30 mouse cellular contexts compared by ENCODE assay signal in the genomic region with DNA sequence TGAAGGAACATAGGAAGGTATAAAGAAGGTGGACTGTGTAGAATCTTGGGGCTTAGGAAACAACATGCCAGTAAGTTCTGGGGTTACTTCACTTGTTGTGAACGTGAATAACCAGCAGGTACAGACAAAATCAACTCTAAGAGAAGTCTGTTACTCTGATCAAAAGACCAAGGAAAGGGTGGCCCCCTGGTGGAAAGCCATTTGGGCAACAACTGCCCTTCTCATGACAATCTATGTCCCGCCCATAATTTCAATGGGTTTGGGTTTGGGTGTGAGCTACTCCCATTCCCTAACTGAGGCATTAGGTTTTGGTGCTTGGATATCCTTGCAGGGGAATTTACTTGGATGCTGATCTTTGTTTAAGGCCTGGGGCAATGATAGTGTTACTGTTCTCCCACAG. TPM values are rescaled to one million over a fixed set of nuclear protein-coding genes. Genes with fewer than 3 reads are reported as not detected.
DNase-seq lines count a peak whose midpoint lies in the region; ATAC-seq and TF ChIP-seq lines count a peak whose summit lies in the region.
"Had no signal": no experiment of that assay in that cellular context is flagged by ENCODE, and none has a peak within 500 bp of the region (broad histone marks: within the 10 kb centered on the region; RNA-seq: fewer than 3 reads in every experiment).

No protein-coding gene starts in this region.

- no peaks in the 10 kb centered on the region for H3K9me3 ChIP-seq in heart, postnatal 0 days (replicated peaks; ENCODE audit: control insufficient read depth, low read length)
- no peaks in the 10 kb centered on the region for H3K9me3 ChIP-seq in ES-E14 (ENCODE audit: control insufficient read depth, insufficient read depth, low read depth, low read length)
- H3K9me3 ChIP-seq: forebrain, embryonic 10.5 days; forebrain, embryonic 13.5 days had no signal

- no peak for TF ChIP-seq POLR2A in thymus, adult 2 months (IDR thresholded peaks at IDR 0.05; ENCODE audit: control insufficient read depth, extremely low read depth, insufficient read depth, low read length, poor library complexity)

- H3K4me3 ChIP-seq in heart, postnatal 0 days (ENCODE audit: low read depth, low read length) = no peak overlapping the region
- no peak overlapping the region for H3K4me3 ChIP-seq in ES-E14 (ENCODE audit: insufficient read depth in 1 of 2, low read depth in 1 of 2, low read length in 2 of 2, poor library complexity in 1 of 2, severe bottlenecking in 1 of 2)
- H3K4me3 ChIP-seq in thymus, adult 2 months (ENCODE audit: control insufficient read depth, insufficient read depth, low read length) = no peak overlapping the region
- H3K4me3 ChIP-seq: forebrain, embryonic 10.5 days; forebrain, embryonic 13.5 days; gastrocnemius, adult 2 months had no signal

- peaks cover 4% of the 10 kb centered on the region; the same call in 1 of the 2 replicates for H3K4me1 ChIP-seq in heart, postnatal 0 days (ENCODE audit: control insufficient read depth, insufficient read depth)
- peaks cover 0 to 2% of the 10 kb centered on the region in 2 experiments; a peak in 1 of 4 replicates for H3K4me1 ChIP-seq in ES-E14 (ENCODE audit: control insufficient read depth in 2 of 2, insufficient read depth in 2 of 2, low read length in 2 of 2, poor library complexity in 1 of 2)
- H3K4me1 ChIP-seq in thymus, adult 2 months (replicated peaks; ENCODE audit: control insufficient read depth, insufficient read depth, low read length) = no peaks in the 10 kb centered on the region

- no peak for TF ChIP-seq EP300 in heart, postnatal 0 days (IDR thresholded peaks at IDR 0.05; ENCODE audit: low read depth)

- intact Hi-C loops in heart, postnatal 25 days (cut with DNase I) = no loop called here

- no peak overlapping the region for H3K27ac ChIP-seq in heart, postnatal 0 days (ENCODE audit: low read depth)
- no peak overlapping the region for H3K27ac ChIP-seq in ES-E14 (ENCODE audit: insufficient read depth, low read depth, low read length, poor library complexity, severe bottlenecking)
- no peak overlapping the region for H3K27ac ChIP-seq in thymus, adult 2 months (ENCODE audit: control insufficient read depth, insufficient read depth, low read length)
- H3K27ac ChIP-seq: forebrain, embryonic 10.5 days; forebrain, embryonic 13.5 days; gastrocnemius, adult 2 months; hindbrain, embryonic 14.5 days; hindbrain, postnatal 0 days had no signal

- H3K36me3 ChIP-seq in heart, postnatal 0 days (replicated peaks; ENCODE audit: control insufficient read depth, insufficient read depth, low read length) = no peaks in the 10 kb centered on the region; the same call in 1 of the 2 replicates
- H3K36me3 ChIP-seq in ES-E14 (ENCODE audit: control insufficient read depth, insufficient read depth, low read length, poor library complexity, severe bottlenecking) = no peaks in the 10 kb centered on the region
- H3K36me3 ChIP-seq in thymus, adult 2 months (ENCODE audit: control insufficient read depth, insufficient read depth, low read length) = no peaks in the 10 kb centered on the region
- H3K36me3 ChIP-seq: forebrain, embryonic 10.5 days had no signal

- peak; percentile 19; the same call in 1 of the 2 replicates for TF ChIP-seq CTCF in heart, postnatal 0 days (IDR thresholded peaks at IDR 0.05; ENCODE audit: low read depth)
- no peak for TF ChIP-seq CTCF in thymus, adult 2 months (IDR thresholded peaks at IDR 0.05; ENCODE audit: borderline replicate concordance, control insufficient read depth, extremely low read depth, insufficient read depth, low read length, poor library complexity)

- 54% methylated on average over 2 of the region's 2 CpGs for WGBS in heart, postnatal 0 days
- 63% methylated on average over 2 of the region's 2 CpGs for WGBS in thymus, adult 2 months

- in situ Hi-C loops in ES-E14 (cut with MboI; ENCODE audit: low sequenced_read_pairs in 2 of 2, unreplicated experiment in 2 of 2) = no loop called here

- ATAC-seq in heart, postnatal 0 days (ENCODE audit: insufficient read depth, low read depth) = no peak
- ATAC-seq: forebrain, embryonic 13.5 days; forebrain, embryonic 16.5 days; hindbrain, postnatal 0 days; inflammation-experienced regulatory T-cells, adult 6 months; intestine, embryonic 16.5 days had no signal

- H3K27me3 ChIP-seq in heart, postnatal 0 days (ENCODE audit: control insufficient read depth, insufficient read depth, low read length) = no peaks in the 10 kb centered on the region
- no peaks in the 10 kb centered on the region for H3K27me3 ChIP-seq in thymus, adult 2 months (ENCODE audit: control insufficient read depth, insufficient read depth, low read length)
- H3K27me3 ChIP-seq: forebrain, embryonic 13.5 days had no signal

- H3K4me2 ChIP-seq in heart, postnatal 0 days (ENCODE audit: low read depth, low read length) = no peak overlapping the region
- H3K4me2 ChIP-seq: forebrain, embryonic 13.5 days; heart, embryonic 11.5 days; hindbrain, embryonic 14.5 days had no signal

- no peak overlapping the region for H3K9ac ChIP-seq in heart, postnatal 0 days (replicated peaks; ENCODE audit: low read depth, low read length)
- H3K9ac ChIP-seq in ES-E14 (ENCODE audit: insufficient read depth, low read depth, low read length, poor library complexity, severe bottlenecking) = no peak overlapping the region
- H3K9ac ChIP-seq: forebrain, embryonic 13.5 days; hindbrain, embryonic 14.5 days had no signal

- no peak for DNase-seq in heart, postnatal 0 days (ENCODE audit: low spot score)
- no peak for DNase-seq in heart, postnatal 25 days (ENCODE audit: low spot score)
- peak; percentile 7 for DNase-seq in CD4-positive helper T cell, adult 2 months (ENCODE audit: low read depth, low spot score)
- peak; percentile 30 for DNase-seq in ES-E14 (ENCODE audit: low read depth, low spot score)
- peak; percentile 35 for DNase-seq in naive thymus-derived CD4-positive, alpha-beta T cell, adult 2 months (ENCODE audit: low read depth)
- no peak for DNase-seq in frontal cortex, postnatal 36 days (ENCODE audit: low spot score in 2 of 2)
- no peak for DNase-seq in T-cell, adult 2 months (ENCODE audit: low spot score)
- DNase-seq in thymus, adult 2 months = no peak
- DNase-seq: adrenal gland, adult 2 months; adrenal gland, postnatal 14 days; cerebellum, adult 11-12 months; cerebellum, adult 8-10 months; cerebellum, postnatal 14 days; gastrocnemius, adult 2 months; gastrocnemius, postnatal 14 days; heart, postnatal 10 days; heart, postnatal 4 days; kidney, adult 18-20 months had no signal

TF ChIP-seq in ES-E14, 5 proteins besides CTCF, POLR2A, EP300 and RAD21:
- TF ChIP-seq HCFC1 (IDR thresholded peaks at IDR 0.05; ENCODE audit: borderline replicate concordance, insufficient read depth, low read length) = no peak
- no peak for TF ChIP-seq ZNF384 (IDR thresholded peaks at IDR 0.05; ENCODE audit: low read depth, low read length)
- no peak for TF ChIP-seq ZC3H11A (IDR thresholded peaks at IDR 0.05; ENCODE audit: borderline replicate concordance, low read depth, low read length)
- no peak for TF ChIP-seq MAFK (IDR thresholded peaks at IDR 0.05; ENCODE audit: insufficient read depth, low read depth, low read length)
- no peak for TF ChIP-seq CHD2 (IDR thresholded peaks at IDR 0.05; ENCODE audit: low read depth, low read length)

RNA-seq across cellular contexts. Expression of a gene that starts 10.7 kb away (rescaled TPM):
- 20,690 and 21,635 TPM in 2 replicates for total RNA-seq in heart, postnatal 0 days (2014; rRNA removed; ENCODE audit: low replicate concordance)
- polyA plus RNA-seq in heart, postnatal 0 days (2015; fragmentation: Nextera tagmentation; extraction: Ambion mirVana) = 18,379 and 21,577 TPM in 2 replicates
- total RNA-seq in heart, postnatal 25 days (2021) = over 10,000 TPM; 16,244 to 16,268 TPM
- total RNA-seq in ES-E14 (2012; rRNA removed) = 1.6 and 9.4 TPM in 2 replicates
- 68.8 and 728 TPM in 2 replicates for polyA plus RNA-seq in thymus, adult 2 months (2012; rRNA removed)
- total RNA-seq: adrenal gland, adult 2 months; MEL had no signal
- polyA plus RNA-seq: inflammation-experienced regulatory T-cells, adult 6 months had no signal

RNA-seq across cellular contexts. Expression of a gene that starts 50.6 kb away (rescaled TPM):
- total RNA-seq in heart, postnatal 0 days (2014; rRNA removed; ENCODE audit: low replicate concordance) = 0.12 TPM in 1 of 2 replicates, not detected in the other
- polyA plus RNA-seq in heart, postnatal 0 days (2015; fragmentation: Nextera tagmentation; extraction: Ambion mirVana) = not detected in 2 replicates
- total RNA-seq in heart, postnatal 25 days (2021) = not detected
- total RNA-seq in ES-E14 (2012; rRNA removed) = not detected in 2 replicates
- polyA plus RNA-seq in thymus, adult 2 months (2012; rRNA removed) = 0.04 and 0.06 TPM in 2 replicates
- total RNA-seq: gastrocnemius, adult 2 months; gastrocnemius, postnatal 14 days; heart, adult 8-10 months; heart, postnatal 10 days; heart, postnatal 4 days; MEL had no signal
- polyA plus RNA-seq: C2C12; heart, embryonic 11.5 days; heart, embryonic 14.5 days; inflammation-experienced regulatory T-cells, adult 6 months had no signal

Comparison
In these comparisons a context has a peak if more than half of its experiments do, and no peak if none do; other contexts are left out.
1. DNase-seq: peak in CD4-positive helper T cell, adult 2 months (single experiment), ES-E14 (single experiment) and naive thymus-derived CD4-positive, alpha-beta T cell, adult 2 months (single experiment); none in heart, postnatal 0 days (single experiment), heart, postnatal 25 days (single experiment), frontal cortex, postnatal 36 days (0 of 2), T-cell, adult 2 months (single experiment) and thymus, adult 2 months (single experiment).
2. RNA of a gene that starts 10.7 kb away (total RNA-seq): 20,690 to 21,635 TPM in heart, postnatal 0 days and 16,244 to 16,268 TPM in heart, postnatal 25 days; 1.6 to 9.4 TPM in ES-E14; every median in the first group is over 1,000 times any median in the second.